Mouse (Mus musculus): ENCODE results near the gene Zfp952.

DNA sequence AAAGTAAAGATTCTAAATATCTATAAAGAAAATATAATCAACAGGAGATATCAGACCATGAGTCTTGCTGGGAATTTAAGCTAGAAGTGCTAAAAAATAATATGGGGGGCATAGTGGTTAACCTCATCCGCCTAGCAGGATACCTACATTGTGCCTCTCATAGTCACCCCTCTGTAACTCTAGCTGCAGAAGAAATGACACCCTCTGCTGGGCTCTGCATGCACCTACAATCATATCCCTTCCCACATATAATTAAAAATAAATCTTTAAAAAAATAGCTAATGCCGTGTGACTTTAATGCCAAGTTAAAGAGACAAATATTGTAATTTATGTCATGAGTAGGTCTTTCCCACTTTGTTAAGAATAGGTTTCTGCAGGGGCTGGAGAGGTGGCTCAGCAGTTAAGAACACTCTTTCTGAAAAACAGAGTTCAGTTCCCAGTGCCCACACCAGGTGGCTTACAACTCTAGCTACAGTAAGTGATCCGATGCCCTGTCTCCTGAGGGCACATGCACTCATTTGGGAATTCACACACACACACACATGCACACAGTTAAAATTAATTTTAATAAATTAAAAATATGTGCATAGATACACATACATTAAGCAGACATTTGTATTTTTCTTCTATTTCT is 48.4 kb upstream of the Zfp952 start:
- TF ChIP-seq CTCF (IDR thresholded peaks at IDR 0.05; ENCODE audit: control insufficient read depth, insufficient read depth, insufficient replicate concordance, low read depth, low read length) = no peak
- no peak for TF ChIP-seq POLR2A (IDR thresholded peaks at IDR 0.05; ENCODE audit: control insufficient read depth, low read depth, low read length)
